Mouse (Mus musculus) hematopoietic stem cell, adult 5-6 weeks (primary cell): Measurements from ENCODE around the gene Slco3a1. TPM values are rescaled to one million over a fixed set of nuclear protein-coding genes. Genes with fewer than 3 reads are reported as not detected.

Experiments used
- ATAC-seq, 2 experiments: fragments of 125-278 bp in 1 of 2; replicated peaks in 1 of 2; 2 replicates each; pipeline ENCODE4 v1.8.0; 2016 to 2017; ENCODE audit warnings: inconsistent platforms in 2 of 2, mild to moderate bottlenecking in 2 of 2, moderate number of reproducible peaks in 2 of 2, low read depth in 1 of 2, moderate TSS enrichment in 1 of 2; ENCODE audit not compliant: low FRiP score in 2 of 2, poor library complexity in 2 of 2, severe bottlenecking in 2 of 2, insufficient read depth in 1 of 2, low TSS enrichment in 1 of 2
- total RNA-seq: library from RNA; stranded (forward); fragments of 172-1452, 232-1000 nt; gene quantifications from 2 replicates; pipeline ENCODE4 v1.2.3, GENCODE M21; 2017

Gene Slco3a1
- total RNA-seq, 1 experiment from 2014 or later: 40.3 TPM

DNA sequence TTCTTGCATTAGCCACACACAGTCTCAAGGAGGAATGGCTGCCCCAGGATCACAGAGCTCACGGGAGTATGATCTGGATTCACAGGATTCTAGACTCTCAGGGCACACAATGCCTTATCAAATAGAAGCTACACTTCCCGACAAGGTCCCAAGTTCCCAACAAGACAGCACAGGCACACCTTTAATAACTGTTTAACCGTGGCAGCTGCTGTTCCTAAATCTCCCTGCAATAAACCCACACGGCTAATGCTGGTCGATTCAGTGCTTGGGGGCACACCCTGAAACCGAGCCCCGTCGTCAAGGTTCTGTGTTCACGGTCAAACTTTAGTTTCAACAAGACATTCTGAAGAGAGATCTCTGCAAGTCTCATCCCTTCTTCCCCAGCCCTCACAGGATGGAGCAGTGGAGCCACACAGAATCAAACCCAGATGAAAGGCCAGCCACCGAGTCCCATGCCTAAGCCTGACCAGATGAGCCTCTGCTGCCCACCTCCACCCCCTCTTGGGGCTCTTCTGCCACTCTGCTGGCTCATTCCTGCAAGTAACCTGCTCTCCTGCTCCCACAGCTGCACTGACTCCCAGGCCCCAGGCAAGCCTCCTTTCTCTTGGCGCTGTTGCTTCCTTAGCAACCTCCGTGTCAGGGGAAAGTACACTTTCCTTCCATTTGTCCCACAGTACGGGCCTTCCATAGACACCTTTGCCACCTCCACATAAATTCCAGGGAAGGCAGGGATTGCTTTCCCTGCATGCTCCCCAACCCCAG is 200.7 kb downstream of the Slco3a1 start:
- ATAC-seq: no peak

DNA sequence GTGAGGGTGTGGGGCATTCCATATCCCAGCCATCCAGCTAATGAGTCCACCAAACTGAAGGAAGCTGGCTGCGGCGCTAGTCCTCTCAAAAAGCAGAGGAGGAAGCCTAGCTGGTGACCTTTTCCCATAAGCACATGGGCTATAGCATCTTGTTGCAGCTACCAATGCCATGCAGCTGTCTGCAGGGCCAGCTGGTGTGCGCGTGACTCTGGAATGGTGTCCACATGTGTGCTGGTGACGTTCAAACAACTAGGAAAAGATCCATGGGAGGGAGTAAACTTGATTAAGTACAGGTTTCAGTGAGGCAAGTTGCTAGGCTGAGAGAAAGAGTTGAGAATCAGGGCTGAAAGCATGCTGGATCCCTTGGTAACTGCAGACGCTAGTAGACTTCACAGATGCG is 201.3 kb downstream of the Slco3a1 start:
- ATAC-seq: no peak

DNA sequence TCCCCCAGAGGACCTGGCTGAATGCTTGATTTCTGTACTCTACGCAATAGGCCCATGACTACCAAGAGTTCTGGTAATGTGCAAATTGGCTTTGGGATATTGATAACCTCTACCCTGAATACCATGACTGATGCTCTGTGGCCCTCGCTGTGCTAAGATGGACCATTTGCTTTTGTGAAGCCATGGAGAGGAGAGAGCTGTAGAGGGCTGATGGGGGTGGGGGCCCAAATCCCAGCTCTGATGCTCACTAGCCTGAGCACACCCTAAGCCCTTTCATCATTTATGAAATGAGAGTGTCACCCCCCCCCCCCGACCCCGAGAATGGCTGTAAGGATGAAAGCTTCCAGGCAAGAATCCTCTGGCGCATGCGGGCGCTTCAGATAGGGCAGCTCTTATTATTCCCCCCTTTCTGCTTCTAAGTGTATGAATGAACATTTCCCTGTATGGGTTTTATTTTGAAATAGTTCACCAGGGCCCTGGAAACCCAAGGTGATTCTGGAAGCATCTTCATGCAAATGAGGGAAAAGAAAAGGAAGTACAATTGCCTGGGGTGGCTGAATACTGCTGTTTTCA is 206.2 kb downstream of the Slco3a1 start:
- no peak for ATAC-seq

DNA sequence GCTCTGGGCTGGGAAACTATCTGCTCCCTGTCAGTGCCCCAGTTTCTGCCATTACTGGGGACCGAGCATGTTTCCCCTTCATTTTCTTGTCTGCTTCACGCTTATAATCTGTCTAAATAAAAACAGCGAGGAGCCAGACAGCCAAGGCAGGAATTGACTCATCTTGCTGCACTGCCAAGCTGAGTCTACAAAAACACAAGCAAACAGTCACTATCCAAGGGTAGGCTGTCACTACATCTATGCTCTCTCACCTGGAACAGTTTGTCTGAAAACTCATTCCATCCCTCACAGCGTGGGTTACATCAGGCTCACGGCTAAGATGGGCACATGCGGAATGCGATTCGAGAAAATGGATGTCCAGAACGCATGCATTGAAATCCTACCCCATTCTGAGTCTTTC is 207.6 kb downstream of the Slco3a1 start:
- ATAC-seq: no peak

DNA sequence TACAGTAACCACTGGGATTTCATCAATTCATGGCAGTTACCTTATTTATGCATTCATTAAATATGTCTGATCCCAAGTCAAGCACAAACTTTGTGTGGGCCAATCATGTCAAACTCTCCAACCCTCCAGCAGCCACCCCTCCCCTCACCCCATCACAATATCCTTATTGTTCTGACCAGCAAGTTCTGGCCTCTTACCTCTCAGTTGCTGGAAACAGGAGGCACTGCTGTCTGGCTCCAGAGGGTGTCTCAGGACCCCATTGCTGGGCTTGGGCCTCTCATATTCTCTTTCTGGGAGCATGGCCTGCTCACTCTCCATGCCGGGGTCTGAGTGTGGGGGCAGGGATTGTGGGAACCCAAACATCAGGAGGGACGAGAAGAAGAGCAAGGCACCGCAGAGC is 208.1 kb downstream of the Slco3a1 start:
- ATAC-seq: no peak

DNA sequence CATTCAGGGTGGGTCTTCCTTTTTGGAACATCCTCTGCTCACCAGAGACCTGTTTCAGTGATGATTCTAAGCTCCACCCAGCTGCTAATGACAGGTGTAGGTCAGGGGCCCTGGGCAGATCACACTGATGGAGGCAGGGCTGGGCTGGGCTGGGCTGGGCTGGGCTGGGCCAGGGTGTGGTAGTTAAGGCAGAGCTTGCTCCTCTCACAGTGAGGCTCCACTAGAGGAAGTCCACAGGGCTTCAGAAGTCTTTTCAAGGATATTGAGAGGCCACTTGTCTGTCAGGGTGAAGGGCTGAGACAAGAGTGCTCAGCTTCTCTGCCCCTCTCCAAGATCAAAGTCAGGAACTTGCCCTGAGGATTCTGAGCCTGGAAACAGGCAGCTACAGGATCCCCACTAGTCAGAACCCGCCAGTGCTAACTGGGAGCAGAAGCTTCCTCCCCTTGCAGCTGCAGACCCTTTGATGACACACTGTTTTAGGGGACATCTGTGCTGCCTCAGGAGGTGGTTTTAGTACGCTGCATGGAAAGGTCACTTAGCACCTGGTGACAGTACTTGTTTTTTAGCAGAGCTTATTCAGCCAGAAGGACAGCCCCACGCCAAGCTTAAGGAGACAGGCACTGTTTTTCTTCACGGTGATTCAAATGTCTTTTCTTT is 213.3 kb downstream of the Slco3a1 start:
- no peak for ATAC-seq

DNA sequence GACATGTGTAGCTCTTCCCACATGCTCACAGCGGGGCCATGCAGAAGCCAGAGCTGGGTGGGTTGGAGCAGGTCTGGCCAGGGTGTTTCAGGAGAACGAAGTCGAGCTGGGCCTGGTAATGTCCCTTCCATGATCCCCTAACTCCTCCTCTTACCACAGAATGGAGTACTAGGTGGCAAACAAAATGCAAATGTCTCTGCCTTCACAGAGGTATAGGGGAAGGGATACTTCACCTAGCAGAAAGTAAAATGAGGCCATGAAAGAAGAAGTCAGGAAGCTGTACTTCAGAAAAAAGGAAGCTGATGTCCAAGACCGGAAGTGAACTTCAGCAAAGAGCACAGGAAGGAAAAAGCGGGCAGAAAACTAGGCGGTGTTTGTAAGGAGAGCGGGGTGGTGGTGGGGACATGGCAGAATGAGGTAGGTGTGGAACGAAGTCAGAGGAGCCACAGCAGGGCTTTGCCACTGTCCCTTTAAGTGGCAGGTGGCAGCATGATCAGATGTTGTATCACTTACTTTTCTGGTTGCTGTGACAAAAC is 214.1 kb downstream of the Slco3a1 start:
- peak; percentile 67 to 68 for ATAC-seq

DNA sequence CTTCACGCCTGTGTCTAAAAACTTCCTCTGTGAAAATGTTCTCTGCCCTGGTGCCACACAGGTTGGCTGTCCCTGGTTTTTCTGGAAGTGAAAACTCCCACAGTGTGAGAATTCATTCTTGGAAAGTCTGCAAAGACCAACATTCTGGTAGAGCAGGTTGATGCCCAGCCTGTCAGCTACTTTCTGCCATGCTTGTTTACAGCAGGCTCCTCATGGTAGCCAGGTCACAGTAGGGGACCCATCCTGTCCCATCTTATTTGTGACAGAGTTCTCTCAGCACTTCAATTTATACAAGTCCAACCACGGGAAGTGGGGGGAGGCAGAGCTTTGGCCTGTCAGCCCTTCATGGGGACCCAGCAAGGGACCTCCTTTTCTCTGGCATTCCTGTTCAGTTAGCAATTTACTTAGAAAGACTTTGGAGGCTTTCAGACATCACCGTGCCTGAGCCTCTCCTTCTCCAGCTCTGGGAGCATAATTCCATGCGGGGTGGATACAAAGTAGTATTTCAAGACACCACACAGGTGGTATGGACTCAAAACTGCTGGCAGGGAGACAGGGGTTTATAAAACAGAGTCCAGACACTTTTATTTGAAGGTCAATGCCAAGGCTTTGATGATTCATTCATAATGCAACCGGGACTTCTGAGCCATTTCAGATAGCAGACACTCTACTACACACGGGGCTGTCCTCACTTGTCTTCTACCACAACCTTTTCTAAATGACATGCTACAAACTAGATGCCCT is 216.7 kb downstream of the Slco3a1 start:
- no peak for ATAC-seq

DNA sequence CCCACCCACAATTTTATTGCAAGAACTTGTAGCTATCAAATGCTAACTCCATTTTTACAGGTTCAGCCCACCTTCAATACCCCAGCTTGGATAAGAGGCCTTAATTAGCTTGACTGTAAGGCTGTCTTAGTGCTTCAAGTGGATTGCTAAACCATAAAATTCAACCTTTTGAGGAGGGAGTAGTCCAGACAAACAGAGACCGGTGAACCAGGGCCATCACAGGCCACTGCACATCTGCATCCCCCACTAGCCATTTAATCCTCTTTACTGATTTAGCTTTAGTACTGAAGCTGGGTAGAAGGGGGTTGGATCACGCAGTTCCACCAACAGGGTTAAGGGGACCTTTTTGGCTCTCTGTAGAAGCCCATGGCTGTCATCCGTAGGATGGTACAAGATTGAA is 222.3 kb downstream of the Slco3a1 start:
- ATAC-seq: no peak

DNA sequence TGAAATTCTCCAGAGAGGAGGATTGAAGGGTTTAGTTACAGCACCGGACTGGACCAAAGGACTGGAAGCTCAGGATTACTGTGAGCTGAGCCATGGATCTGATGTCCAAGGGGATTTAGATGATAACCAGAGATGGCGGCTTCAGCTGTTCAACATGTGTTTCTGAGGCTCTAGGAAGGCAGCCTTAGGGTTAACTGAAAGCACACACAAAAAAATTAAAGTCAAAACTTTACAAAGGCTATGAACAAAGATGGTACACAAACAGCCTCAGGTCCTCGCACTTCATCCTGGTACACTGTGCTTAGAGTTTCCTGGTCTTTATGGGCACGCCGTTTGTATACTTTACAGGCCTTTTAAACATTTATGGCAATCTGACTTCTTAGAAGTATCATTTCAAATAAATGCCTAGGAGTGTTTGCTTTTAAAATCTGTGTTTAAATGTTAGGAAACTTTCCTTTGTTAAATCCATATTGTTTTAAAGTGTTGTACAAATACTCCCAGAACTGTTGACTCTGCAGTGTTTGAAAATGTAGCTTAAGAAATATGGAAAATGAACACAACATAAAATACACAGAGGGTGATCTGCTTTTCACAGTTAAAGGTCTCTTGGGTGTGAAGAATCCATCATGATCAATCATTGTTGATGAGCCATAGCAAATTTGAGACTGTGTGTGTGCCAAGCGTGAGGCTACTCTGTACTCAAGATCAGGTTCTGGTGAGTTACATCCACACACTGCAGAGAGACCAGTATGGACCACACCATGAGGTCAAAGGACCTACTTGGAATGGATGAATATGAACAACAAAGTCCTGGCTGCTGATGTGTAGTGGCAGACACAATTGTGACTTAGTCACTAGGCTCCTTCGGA is 223.5 kb downstream of the Slco3a1 start:
- ATAC-seq: no peak

DNA sequence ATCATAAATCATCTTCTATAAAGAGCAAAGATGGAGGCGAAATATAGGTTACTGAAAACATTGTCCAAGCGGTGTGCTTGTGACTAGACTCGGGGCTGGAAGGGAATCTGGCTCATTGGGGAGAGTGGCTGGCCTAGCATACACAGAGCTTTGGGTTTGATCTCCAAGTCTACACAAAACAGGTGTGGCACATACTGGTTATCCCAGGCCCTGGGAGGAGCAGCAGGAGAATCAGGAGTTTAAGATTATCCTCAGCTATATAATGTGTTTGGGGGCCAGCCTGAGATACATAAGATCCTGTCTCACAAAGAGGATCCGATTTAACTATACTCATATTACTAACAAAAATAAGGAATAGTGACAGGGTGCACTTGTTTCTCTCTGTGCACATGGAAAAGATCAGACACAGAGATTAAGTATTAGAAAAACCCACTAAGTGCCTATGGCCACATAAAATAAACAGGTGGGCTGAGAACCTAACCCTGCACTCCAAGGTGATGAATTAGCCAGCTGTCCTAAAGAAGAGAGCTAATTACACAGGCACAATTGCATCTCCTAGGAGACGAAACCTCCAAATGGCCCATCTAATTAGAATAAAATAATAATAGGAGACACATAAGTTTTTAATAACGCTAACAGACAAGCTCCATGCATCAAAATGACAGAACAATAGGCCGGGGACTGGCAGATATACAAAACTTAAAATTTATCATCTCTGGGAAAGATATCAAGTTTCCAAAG is 224.3 kb downstream of the Slco3a1 start:
- ATAC-seq: no peak

DNA sequence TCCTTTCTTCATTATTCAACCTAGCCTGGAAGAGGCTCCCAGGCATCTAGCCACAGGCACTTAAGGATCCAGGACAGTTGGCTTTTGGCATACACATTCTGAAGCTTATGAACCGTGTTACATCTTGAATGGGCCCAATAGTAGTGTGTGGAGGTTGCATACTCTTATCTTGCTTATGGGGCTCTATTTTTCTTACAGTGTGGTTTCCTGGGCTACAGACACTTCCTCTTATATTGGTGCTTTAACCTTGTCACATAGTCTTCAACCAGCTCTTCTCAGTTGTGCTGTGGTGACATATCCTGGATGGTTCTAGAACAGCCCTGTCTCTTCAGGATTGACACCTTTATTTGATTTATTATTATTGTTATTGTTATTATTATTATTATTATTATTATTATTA is 225.6 kb downstream of the Slco3a1 start:
- peak; percentile 80 to 91 for ATAC-seq

DNA sequence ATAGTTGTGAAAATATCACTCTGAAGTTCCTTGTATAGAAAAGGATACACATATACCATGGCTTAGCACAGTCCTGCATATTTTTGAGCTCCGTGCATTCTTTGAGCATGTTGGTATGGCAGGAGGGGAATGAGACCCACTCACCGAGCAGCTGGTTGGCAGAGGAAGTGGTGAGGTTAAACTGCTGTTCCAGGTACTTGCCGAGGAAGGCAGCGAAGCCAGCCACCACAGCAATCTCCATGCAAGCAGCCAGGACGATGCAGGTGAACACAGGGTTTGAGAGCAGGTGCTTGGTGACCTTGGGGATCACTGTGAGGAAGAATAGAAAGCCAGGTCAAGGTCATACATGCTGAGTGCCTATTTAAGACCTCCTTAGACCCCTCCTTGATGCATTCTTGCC is 226.9 kb downstream of the Slco3a1 start:
- ATAC-seq: no peak

DNA sequence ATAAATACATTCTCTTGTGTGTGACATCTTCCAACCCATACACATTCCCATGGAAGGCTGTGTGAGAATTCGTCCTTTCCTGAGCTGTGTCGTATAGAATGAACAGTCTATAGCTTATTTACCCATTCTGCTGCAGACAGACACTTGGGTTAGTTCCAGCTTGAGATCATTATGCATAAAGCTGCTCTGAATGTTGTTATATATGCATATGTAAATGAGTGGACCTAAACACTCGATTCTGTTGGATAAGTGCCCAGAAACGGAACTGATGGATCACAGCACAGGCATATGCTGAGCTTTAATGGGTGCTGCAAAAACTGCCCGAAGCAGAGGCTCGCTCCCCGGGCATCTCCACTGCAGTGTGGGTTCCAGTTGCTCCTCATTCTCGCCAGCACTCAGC is 229.5 kb downstream of the Slco3a1 start:
- ATAC-seq: no peak

DNA sequence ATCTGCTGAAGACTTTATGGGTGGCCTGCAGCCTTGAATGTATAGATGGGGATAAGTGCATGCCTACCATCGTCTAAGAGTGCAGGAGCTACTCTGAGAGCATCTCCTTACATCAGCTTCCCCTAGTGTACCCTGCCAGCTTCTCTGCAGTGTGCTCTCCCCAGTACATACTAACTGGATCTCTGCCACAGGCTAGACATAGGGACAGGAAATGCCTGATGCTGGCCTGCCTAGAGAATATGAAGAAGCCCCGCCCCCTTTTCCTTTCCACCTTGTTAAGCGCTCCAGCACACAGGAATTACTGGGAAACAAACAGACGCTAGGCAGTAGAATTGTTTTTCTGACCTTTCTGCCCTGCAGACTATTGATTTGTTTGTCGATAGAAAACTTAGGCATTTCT is 230.9 kb downstream of the Slco3a1 start:
- ATAC-seq: no peak

DNA sequence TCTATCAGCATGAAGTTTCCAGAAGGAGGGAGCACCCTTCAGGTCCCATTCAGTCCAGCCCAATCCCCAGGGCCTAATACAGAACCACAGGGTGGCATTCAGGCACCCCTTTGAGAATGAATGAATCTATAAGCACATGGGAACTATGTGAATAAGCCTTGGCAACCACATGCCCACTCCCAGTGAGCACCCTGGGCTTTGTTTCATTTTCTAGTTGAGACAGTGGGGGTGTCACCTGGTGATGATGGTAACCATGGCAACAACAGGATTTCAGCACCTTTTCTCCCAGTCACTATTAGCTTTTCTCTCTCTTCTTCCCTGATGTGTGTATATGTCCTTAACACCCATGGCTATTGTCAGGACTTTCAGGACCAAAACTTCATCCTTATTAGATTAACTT is 231.4 kb downstream of the Slco3a1 start:
- no peak for ATAC-seq
